Mouse (Mus musculus) heart, postnatal 0 days (tissue): ENCODE data around the gene Gpr68. TPM values are rescaled to one million over a fixed set of nuclear protein-coding genes. Genes with fewer than 3 reads are reported as not detected.

Experiments used
- ATAC-seq: fragments of 200-750 bp; cut with Nextera tagmentation; 2 replicates; pipeline ENCODE4 v1.8.0; 2017; ENCODE audit warnings: low read depth, moderate number of reproducible peaks, moderate library complexity; ENCODE audit not compliant: insufficient read depth
- DNase-seq: peaks from one replicate; pipeline ENCODE4 v3.0.0-alpha.2; 2016; ENCODE audit warnings: low spot score
- H3K27ac ChIP-seq: fragments of 300-500 bp; sonication (generic); 2 replicates; pipeline ENCODE4 v1.5.1; 2014; ENCODE audit warnings: low read depth, mild to moderate bottlenecking
- H3K27me3 ChIP-seq: fragments of 300-500 bp; sonication (generic); 2 replicates; pipeline ENCODE4 v1.6.1; 2014; ENCODE audit warnings: low read length, mixed read lengths; ENCODE audit not compliant: control insufficient read depth, insufficient read depth
- H3K36me3 ChIP-seq: fragments of 300-500 bp; sonication (generic); replicated peaks from 2 replicates; pipeline ENCODE4 v1.6.1; 2014; ENCODE audit warnings: low read length, mixed read lengths; ENCODE audit not compliant: control insufficient read depth, insufficient read depth
- H3K4me1 ChIP-seq: fragments of 300-500 bp; sonication (generic); 2 replicates; pipeline ENCODE4 v1.6.1; 2014; ENCODE audit warnings: antibody characterized with exemption; ENCODE audit not compliant: control insufficient read depth, insufficient read depth
- H3K4me2 ChIP-seq: fragments of 300-500 bp; sonication (generic); 2 replicates; pipeline ENCODE4 v1.6.1; 2014; ENCODE audit warnings: low read depth, mild to moderate bottlenecking, low read length, moderate library complexity
- H3K4me3 ChIP-seq: fragments of 300-500 bp; sonication (generic); 2 replicates; pipeline ENCODE4 v1.5.1; 2014; ENCODE audit warnings: low read depth, low read length
- H3K9ac ChIP-seq: fragments of 300-500 bp; sonication (generic); replicated peaks from 2 replicates; pipeline ENCODE4 v1.6.1; 2014; ENCODE audit warnings: low read depth, low read length, mixed read lengths
- H3K9me3 ChIP-seq: fragments of 300-500 bp; sonication (generic); replicated peaks from 2 replicates; pipeline ENCODE4 v1.6.1; 2016; ENCODE audit warnings: low read length; ENCODE audit not compliant: control insufficient read depth
- CTCF ChIP-seq: IDR thresholded peaks from 2 replicates; pipeline ENCODE4 v1.5.1; 2016; ENCODE audit warnings: antibody characterized with exemption, control low read depth, low read depth
- EP300 ChIP-seq: IDR thresholded peaks from 2 replicates; pipeline ENCODE4 v1.6.1; 2016; ENCODE audit warnings: antibody characterized with exemption, low read depth
- WGBS: fragments of 180-500 bp; shearing (Covaris S2); extraction: QIAGEN DNeasy Blood & Tissue Kit; methylation state at CpG from one replicate; pipeline ENCODE4 v1.1.7; 2014; 5-methylcytosine and 5-hydroxymethylcytosine counted together
- polyA plus RNA-seq: library from polyadenylated mRNA; unstranded; fragments of >200 nt; fragmentation: Nextera tagmentation; extraction: Ambion mirVana; gene quantifications from 2 replicates; pipeline ENCODE4 v1.2.1, GENCODE M21; 2015
- total RNA-seq: library from RNA; depleted of rRNA; stranded (reverse); fragments of >200 nt; gene quantifications from 2 replicates; pipeline ENCODE4 v1.2.3, GENCODE M21; 2014; ENCODE audit warnings: low replicate concordance

The Gpr68 gene
- total and polyA plus RNA-seq, 2 experiments from 2014 or later, result 2.0 to 2.5 TPM

- no peaks in the 10 kb centered on the region for H3K9me3 ChIP-seq
- H3K27me3 ChIP-seq, result no peaks in the 10 kb centered on the region
- no peak overlapping the region for H3K4me2 ChIP-seq
- no peak overlapping the region for H3K27ac ChIP-seq
- 77% methylated on average over 11 of the region's 11 CpGs for WGBS
- no peak overlapping the region for H3K4me3 ChIP-seq
- H3K9ac ChIP-seq, result no peak overlapping the region
- ATAC-seq, result no peak
- H3K36me3 ChIP-seq, result no peaks in the 10 kb centered on the region
- no peak for TF ChIP-seq CTCF
- no peak for TF ChIP-seq EP300
- no peak for DNase-seq
- no peaks in the 10 kb centered on the region for H3K4me1 ChIP-seq
Observed at GRCm38 (mm10) chr12:100847437-100848080, 60.4 kb downstream of the Gpr68 start.

- Histone ChIP-seq H3K27me3 (no peaks in the 10 kb centered on the region), H3K4me2 (no peak overlapping the region), H3K9ac (no peak overlapping the region), H3K4me3 (no peak overlapping the region), H3K9me3 (no peaks in the 10 kb centered on the region), H3K27ac (no peak overlapping the region), H3K36me3 (no peaks in the 10 kb centered on the region), H3K4me1 (no peaks in the 10 kb centered on the region)
- TF ChIP-seq CTCF (no peak), EP300 (no peak)
- no peak for ATAC-seq
- 29% methylated on average over 1 of the region's 1 CpGs for WGBS
- DNase-seq, result no peak
Observed at GRCm38 (mm10) chr12:100846566-100846965, 61.4 kb downstream of the Gpr68 start.

GRCm38 (mm10) chr12:100845829-100846228, 62.2 kb downstream of the Gpr68 start:
- H3K4me1 ChIP-seq, result no peaks in the 10 kb centered on the region
- H3K27me3 ChIP-seq, result no peaks in the 10 kb centered on the region
- peak; percentile 17; the same call in 1 of the 2 replicates for TF ChIP-seq CTCF
- TF ChIP-seq EP300, result no peak
- H3K4me2 ChIP-seq, result no peak overlapping the region
- ATAC-seq (no peak), DNase-seq (no peak)
- no peak overlapping the region for H3K27ac ChIP-seq
- H3K4me3 ChIP-seq, result no peak overlapping the region
- no peaks in the 10 kb centered on the region for H3K9me3 ChIP-seq
- H3K36me3 ChIP-seq, result no peaks in the 10 kb centered on the region
- 30% methylated on average over 2 of the region's 2 CpGs for WGBS
- H3K9ac ChIP-seq, result no peak overlapping the region

- DNase-seq, result no peak
- no peak overlapping the region for H3K4me2 ChIP-seq
- H3K27ac ChIP-seq, result no peak overlapping the region
- WGBS, result 75% methylated on average over 7 of the region's 7 CpGs
- no peaks in the 10 kb centered on the region for H3K27me3 ChIP-seq
- H3K36me3 ChIP-seq, result no peaks in the 10 kb centered on the region
- no peak for TF ChIP-seq CTCF
- TF ChIP-seq EP300, result no peak
- no peak overlapping the region for H3K9ac ChIP-seq
- H3K4me1 ChIP-seq, result no peaks in the 10 kb centered on the region
- H3K4me3 ChIP-seq, result no peak overlapping the region
- H3K9me3 ChIP-seq, result no peaks in the 10 kb centered on the region
- no peak for ATAC-seq
Observed at GRCm38 (mm10) chr12:100844546-100844945, 63.5 kb downstream of the Gpr68 start.

DNA sequence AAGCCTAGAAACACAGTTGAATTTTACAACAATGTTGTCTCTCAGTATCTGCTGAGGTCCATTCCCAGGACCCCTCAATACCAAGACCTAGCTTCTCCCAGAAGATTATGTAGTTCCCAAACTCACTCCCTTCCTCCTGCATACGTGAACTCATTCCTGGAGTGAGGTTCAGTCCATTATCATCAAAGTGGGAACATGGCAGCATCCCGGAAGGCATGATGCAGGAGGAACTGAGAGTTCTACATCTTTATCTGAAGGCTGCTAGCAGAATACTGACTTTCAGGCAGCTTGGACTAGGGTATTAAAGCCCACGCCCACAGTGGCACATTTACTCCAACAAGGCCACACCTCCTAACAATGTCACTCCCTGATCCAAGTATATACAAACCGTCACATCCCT, 64.8 kb downstream of the Gpr68 start:
- peaks cover 5% of the 10 kb centered on the region; the same call in 1 of the 2 replicates for H3K4me1 ChIP-seq
- H3K27ac ChIP-seq, result no peak overlapping the region
- no peaks in the 10 kb centered on the region for H3K9me3 ChIP-seq
- WGBS, result 70% methylated on average over 4 of the region's 4 CpGs
- ATAC-seq, result no peak
- H3K9ac ChIP-seq, result no peak overlapping the region
- no peaks in the 10 kb centered on the region for H3K36me3 ChIP-seq
- H3K4me2 ChIP-seq, result no peak overlapping the region
- no peak for TF ChIP-seq EP300
- no peak overlapping the region for H3K4me3 ChIP-seq
- no peak for DNase-seq
- no peaks in the 10 kb centered on the region for H3K27me3 ChIP-seq

DNA sequence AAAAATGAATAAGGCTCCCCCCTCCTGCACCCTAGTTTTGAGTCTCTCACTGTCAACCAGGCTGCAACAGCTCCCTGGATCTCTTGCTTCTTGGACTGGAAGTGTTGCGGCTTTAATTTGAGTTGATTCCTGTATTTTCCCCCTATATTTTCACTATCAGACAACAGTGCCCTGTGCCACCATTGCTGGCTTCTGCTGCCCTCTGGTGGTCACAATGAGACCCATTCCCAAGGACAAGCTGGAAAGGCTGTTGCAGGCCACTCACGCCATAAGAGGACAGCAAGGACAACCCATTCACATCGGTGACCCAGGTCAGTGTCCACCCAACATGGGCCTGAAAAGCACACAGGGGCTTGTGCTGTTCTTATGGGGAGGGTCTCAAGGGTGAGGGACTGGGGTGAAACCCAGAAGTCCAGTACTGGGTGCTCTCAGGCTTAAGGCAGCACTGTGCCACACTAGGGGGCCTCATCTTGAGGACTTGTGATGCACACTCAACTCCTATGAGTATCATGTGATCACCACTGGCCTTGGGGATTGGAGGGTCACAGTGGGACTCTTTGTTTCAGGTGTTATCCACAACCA, 66.7 kb downstream of the Gpr68 start:
- H3K36me3 ChIP-seq, result no peaks in the 10 kb centered on the region
- no peak overlapping the region for H3K27ac ChIP-seq
- H3K27me3 ChIP-seq, result no peaks in the 10 kb centered on the region
- H3K4me2 ChIP-seq, result no peak overlapping the region
- no peaks in the 10 kb centered on the region for H3K9me3 ChIP-seq
- peak; percentile 69 for DNase-seq
- ATAC-seq, result no peak; the same call in 1 of the 2 replicates
- WGBS, result 9% methylated on average over 3 of the region's 3 CpGs
- no peak overlapping the region for H3K9ac ChIP-seq
- H3K4me3 ChIP-seq, result no peak overlapping the region
- peaks cover 5% of the 10 kb centered on the region; the same call in 1 of the 2 replicates for H3K4me1 ChIP-seq
- TF ChIP-seq CTCF (peak; percentile 99), EP300 (no peak)
